Mouse (Mus musculus) liver, embryonic 14.5 days (tissue): ENCODE measurements around the gene 9130409I23Rik.

ENCODE experiments used
- CTCF ChIP-seq: IDR thresholded peaks from 2 replicates; pipeline ENCODE4 v1.5.1; 2016; ENCODE audit warnings: antibody characterized with exemption, low read depth, control low read depth
- EP300 ChIP-seq: IDR thresholded peaks from 2 replicates; pipeline ENCODE4 v1.6.1; 2016; ENCODE audit warnings: antibody characterized with exemption, low read depth

- TF ChIP-seq CTCF (no peak), EP300 (no peak)
Observed at GRCm38 (mm10) chr1:181007831-181008230, 43.2 kb upstream of the 9130409I23Rik start.
